Mouse (Mus musculus) T-helper 17 cell (primary cell): Measurements from ENCODE around the gene Dscaml1.

ENCODE experiments used
- in situ Hi-C, 2 experiments: fragments of 300-600 bp; cut with MboI, MseI; formaldehyde crosslinking; loops; 1 replicate in 1 of 2; 2 replicates in 1 of 2; pipeline ENCODE4 v1.15.1; 2025; ENCODE audit warnings: high pct_unique_total_duplicates in 2 of 2

Gene Dscaml1

GRCm38 (mm10) chr9:45620049-45620448 lies 193.6 kb downstream of the Dscaml1 start:
- in situ Hi-C loops, result no loop called here

- in situ Hi-C loops, result no loop called here
These were observed 194.5 kb downstream of the Dscaml1 start for GRCm38 (mm10) chr9:45620920-45621319.

- in situ Hi-C loops, result no loop called here
These were observed 199.5 kb downstream of the Dscaml1 start for GRCm38 (mm10) chr9:45625889-45626446.

GRCm38 (mm10) chr9:45632520-45632919 lies 206.1 kb downstream of the Dscaml1 start:
- in situ Hi-C loops, result no loop called here

- in situ Hi-C loops, result no loop called here
These were observed 206.6 kb downstream of the Dscaml1 start for GRCm38 (mm10) chr9:45633036-45633435.

- in situ Hi-C loops, result no loop called here
These were observed 208.6 kb downstream of the Dscaml1 start for GRCm38 (mm10) chr9:45634978-45635377.

- in situ Hi-C loops, result no loop called here
These were observed 210.9 kb downstream of the Dscaml1 start for GRCm38 (mm10) chr9:45637346-45637745.

GRCm38 (mm10) chr9:45638184-45638917 lies 211.9 kb downstream of the Dscaml1 start:
- in situ Hi-C loops, result no loop called here

- in situ Hi-C loops, result no loop called here
These were observed 218.5 kb downstream of the Dscaml1 start for GRCm38 (mm10) chr9:45644833-45645388.

GRCm38 (mm10) chr9:45645526-45645925 lies 219.1 kb downstream of the Dscaml1 start:
- in situ Hi-C loops, result no loop called here

GRCm38 (mm10) chr9:45651078-45651809 lies 224.8 kb downstream of the Dscaml1 start:
- in situ Hi-C loops, result no loop called here

- in situ Hi-C loops, result no loop called here
These were observed 225.4 kb downstream of the Dscaml1 start for GRCm38 (mm10) chr9:45651810-45652177.

- in situ Hi-C loops, result no loop called here
These were observed 231.0 kb downstream of the Dscaml1 start for GRCm38 (mm10) chr9:45657172-45658062.

GRCm38 (mm10) chr9:45660191-45660590 lies 233.8 kb downstream of the Dscaml1 start:
- in situ Hi-C loops, result no loop called here

- in situ Hi-C loops, result no loop called here
These were observed 236.0 kb downstream of the Dscaml1 start for GRCm38 (mm10) chr9:45662471-45662870.

GRCm38 (mm10) chr9:45663386-45664315 lies 237.2 kb downstream of the Dscaml1 start:
- in situ Hi-C loops, result no loop called here

- in situ Hi-C loops, result no loop called here
These were observed 237.9 kb downstream of the Dscaml1 start for GRCm38 (mm10) chr9:45664326-45664725.

GRCm38 (mm10) chr9:45664871-45665394 lies 238.5 kb downstream of the Dscaml1 start:
- in situ Hi-C loops, result no loop called here

GRCm38 (mm10) chr9:45675931-45676330 lies 249.5 kb downstream of the Dscaml1 start:
- in situ Hi-C loops, result no loop called here

- in situ Hi-C loops, result no loop called here
These were observed 250.2 kb downstream of the Dscaml1 start for GRCm38 (mm10) chr9:45676578-45676977.
